Mouse (Mus musculus) liver, postnatal 0 days (tissue): ENCODE data around the gene Gabra5. TPM values are rescaled to one million over a fixed set of nuclear protein-coding genes. Genes with fewer than 3 reads are reported as not detected.

Experiments
- ATAC-seq: fragments of 200-750 bp; cut with Nextera tagmentation; 2 replicates; pipeline ENCODE4 v1.8.0; 2017; ENCODE audit warnings: mild to moderate bottlenecking, moderate library complexity
- DNase-seq: peaks from one replicate; pipeline ENCODE4 v3.0.0-alpha.2; 2016
- H3K27ac ChIP-seq: fragments of 300-500 bp; sonication (generic); 2 replicates; pipeline ENCODE4 v1.5.1; 2014; ENCODE audit warnings: antibody characterized with exemption, moderate library complexity, mild to moderate bottlenecking, low read depth
- H3K27me3 ChIP-seq: fragments of 300-500 bp; sonication (generic); 2 replicates; pipeline ENCODE4 v1.6.1; 2014; ENCODE audit warnings: low read length, control low read depth, mixed read lengths; ENCODE audit not compliant: insufficient read depth
- H3K36me3 ChIP-seq: fragments of 300-500 bp; sonication (generic); replicated peaks from 2 replicates; pipeline ENCODE4 v1.6.1; 2014; ENCODE audit warnings: mild to moderate bottlenecking, control low read depth, low read length, moderate library complexity, mixed read lengths; ENCODE audit not compliant: insufficient read depth
- H3K4me1 ChIP-seq: fragments of 300-500 bp; sonication (generic); 2 replicates; pipeline ENCODE4 v1.6.1; 2014; ENCODE audit warnings: antibody characterized with exemption, mild to moderate bottlenecking, control low read depth; ENCODE audit not compliant: insufficient read depth
- H3K4me2 ChIP-seq: fragments of 300-500 bp; sonication (generic); 2 replicates; pipeline ENCODE4 v1.6.1; 2014; ENCODE audit warnings: low read depth, mild to moderate bottlenecking, low read length, moderate library complexity, mixed read lengths
- H3K4me3 ChIP-seq: fragments of 300-500 bp; sonication (generic); 2 replicates; pipeline ENCODE4 v1.5.1; 2014; ENCODE audit warnings: low read depth, low read length
- H3K9ac ChIP-seq: fragments of 300-500 bp; sonication (generic); replicated peaks from 2 replicates; pipeline ENCODE4 v1.6.1; 2014; ENCODE audit warnings: mild to moderate bottlenecking, moderate library complexity
- H3K9me3 ChIP-seq: fragments of 300-500 bp; sonication (generic); 2 replicates; pipeline ENCODE4 v1.6.1; 2016; ENCODE audit warnings: mild to moderate bottlenecking, control low read depth, low read length, mixed read lengths
- CTCF ChIP-seq: sonication (generic); IDR thresholded peaks from 2 replicates; pipeline ENCODE4 v1.5.1; 2016; ENCODE audit warnings: antibody characterized with exemption, low read depth
- EP300 ChIP-seq: IDR thresholded peaks from 2 replicates; pipeline ENCODE4 v1.6.1; 2016; ENCODE audit warnings: antibody characterized with exemption, low read depth, mild to moderate bottlenecking
- WGBS: fragments of 180-500 bp; shearing (Covaris S2); extraction: QIAGEN DNeasy Blood & Tissue Kit; methylation state at CpG from one replicate; pipeline ENCODE4 v1.1.7; 2014; ENCODE audit not compliant: insufficient replicate concordance; 5-methylcytosine and 5-hydroxymethylcytosine counted together
- polyA plus RNA-seq: library from polyadenylated mRNA; unstranded; fragments of >200 nt; fragmentation: Nextera tagmentation; extraction: Ambion mirVana; gene quantifications from 2 replicates; pipeline ENCODE4 v1.2.1, GENCODE M21; 2015

The Gabra5 gene
- polyA plus RNA-seq, 1 experiment from 2014 or later: not detected

DNA sequence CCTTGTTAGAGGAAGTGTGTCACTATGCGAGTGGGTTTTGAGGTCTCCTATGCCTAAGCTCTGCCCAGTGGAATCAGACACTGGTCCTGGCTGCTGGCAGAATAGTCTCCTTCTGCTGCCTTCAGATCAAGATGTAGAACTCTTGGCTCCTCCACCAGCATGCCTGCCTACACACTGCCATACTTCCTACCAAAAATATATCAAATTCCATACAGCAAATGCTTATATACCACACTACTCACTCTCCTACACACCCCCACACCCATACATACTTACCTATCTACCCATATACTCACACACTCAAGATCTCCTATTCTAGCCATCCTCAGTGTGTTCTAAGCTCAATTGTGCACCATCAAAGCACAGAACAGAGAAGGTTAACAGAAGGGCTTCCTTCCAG lies 38.5 kb downstream of the Gabra5 start:
- ATAC-seq: no peak
- no peaks in the 10 kb centered on the region for H3K36me3 ChIP-seq
- H3K27ac ChIP-seq: no peak overlapping the region
- H3K4me1 ChIP-seq: no peaks in the 10 kb centered on the region
- no peak for DNase-seq
- TF ChIP-seq CTCF (no peak), EP300 (no peak)
- H3K4me3 ChIP-seq: no peak overlapping the region
- H3K4me2 ChIP-seq: no peak overlapping the region
- WGBS: 96% methylated on average over 1 of the region's 1 CpGs
- no peaks in the 10 kb centered on the region for H3K27me3 ChIP-seq
- H3K9me3 ChIP-seq: no peaks in the 10 kb centered on the region
- H3K9ac ChIP-seq: no peak overlapping the region

DNA sequence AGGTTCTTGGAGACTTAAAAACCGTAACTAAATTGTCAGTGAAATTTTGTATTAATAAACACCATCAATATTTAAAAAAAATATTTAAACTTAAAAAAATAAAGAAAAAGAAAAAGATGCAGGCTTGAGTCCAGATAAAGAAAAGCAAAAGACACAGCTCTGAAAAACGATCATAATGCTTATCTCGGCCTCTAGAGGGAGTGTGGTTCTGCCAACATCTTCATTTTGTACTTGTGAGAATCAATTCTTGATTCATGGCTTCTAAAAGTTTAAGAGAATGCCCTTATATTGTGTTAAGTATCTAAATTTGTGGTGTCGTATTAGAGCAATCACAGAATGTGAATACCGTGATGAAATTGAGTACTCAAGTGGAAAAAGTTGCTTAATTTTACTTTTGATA lies 49.5 kb downstream of the Gabra5 start:
- no peak for ATAC-seq
- H3K9me3 ChIP-seq: no peaks in the 10 kb centered on the region
- no peak overlapping the region for H3K4me2 ChIP-seq
- no peaks in the 10 kb centered on the region for H3K36me3 ChIP-seq
- H3K4me3 ChIP-seq: no peak overlapping the region
- H3K27ac ChIP-seq: no peak overlapping the region
- no peak overlapping the region for H3K9ac ChIP-seq
- WGBS: 60% methylated on average over 5 of the region's 5 CpGs
- TF ChIP-seq CTCF (no peak), EP300 (no peak)
- H3K27me3 ChIP-seq: no peaks in the 10 kb centered on the region
- no peaks in the 10 kb centered on the region for H3K4me1 ChIP-seq
- DNase-seq: no peak

DNA sequence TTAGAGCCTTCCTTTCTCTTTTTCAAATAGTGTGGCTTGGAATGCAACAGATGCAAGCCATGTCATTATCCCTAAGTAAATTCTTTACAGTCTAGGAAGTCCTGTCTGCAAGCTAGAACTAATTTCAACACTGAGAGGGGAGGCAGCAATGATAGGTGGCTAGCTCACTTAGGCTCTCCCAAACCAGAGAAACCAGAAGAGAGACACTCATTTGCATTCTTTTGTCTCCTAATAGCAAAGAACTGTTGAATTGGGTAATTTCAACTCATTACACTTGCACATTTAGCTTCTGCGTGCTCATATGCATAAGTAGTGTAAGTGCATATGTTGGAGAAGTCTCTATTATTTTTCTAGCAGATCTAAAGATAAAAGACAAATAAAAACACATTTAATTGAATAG lies 61.6 kb downstream of the Gabra5 start:
- no peaks in the 10 kb centered on the region for H3K4me1 ChIP-seq
- DNase-seq (no peak), ATAC-seq (no peak)
- 60% methylated on average over 1 of the region's 1 CpGs for WGBS
- no peaks in the 10 kb centered on the region for H3K9me3 ChIP-seq
- no peak overlapping the region for H3K4me3 ChIP-seq
- no peak overlapping the region for H3K9ac ChIP-seq
- H3K36me3 ChIP-seq: no peaks in the 10 kb centered on the region
- H3K27ac ChIP-seq: no peak overlapping the region
- no peaks in the 10 kb centered on the region for H3K27me3 ChIP-seq
- H3K4me2 ChIP-seq: no peak overlapping the region
- TF ChIP-seq CTCF: no peak
- no peak for TF ChIP-seq EP300

DNA sequence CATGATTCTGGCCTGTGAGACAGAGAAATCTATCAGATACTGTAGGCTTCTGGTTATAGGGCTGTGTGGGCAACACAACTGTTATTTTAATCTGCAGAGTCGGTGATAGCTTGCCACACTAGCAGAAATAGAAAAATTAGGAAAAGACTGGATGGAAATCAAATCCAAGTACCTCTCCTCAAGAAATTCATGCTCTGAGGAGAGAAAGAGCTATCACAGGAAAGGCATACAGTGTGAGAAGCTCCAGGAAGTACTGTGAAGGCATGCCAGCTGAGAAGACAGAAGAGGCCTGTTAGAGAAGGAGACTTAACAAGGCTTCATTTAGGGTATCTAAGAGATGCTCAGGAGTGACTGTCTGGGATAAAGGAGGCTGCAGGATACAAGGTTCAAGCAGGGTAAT lies 87.2 kb downstream of the Gabra5 start:
- DNase-seq (no peak), ATAC-seq (no peak)
- Histone ChIP-seq H3K27ac (no peak overlapping the region), H3K36me3 (no peaks in the 10 kb centered on the region), H3K9ac (no peak overlapping the region), H3K4me1 (no peaks in the 10 kb centered on the region), H3K9me3 (no peaks in the 10 kb centered on the region), H3K27me3 (no peaks in the 10 kb centered on the region), H3K4me2 (no peak overlapping the region), H3K4me3 (no peak overlapping the region)
- TF ChIP-seq EP300 (no peak), CTCF (no peak)
- WGBS: 77% methylated on average over 1 of the region's 1 CpGs

DNA sequence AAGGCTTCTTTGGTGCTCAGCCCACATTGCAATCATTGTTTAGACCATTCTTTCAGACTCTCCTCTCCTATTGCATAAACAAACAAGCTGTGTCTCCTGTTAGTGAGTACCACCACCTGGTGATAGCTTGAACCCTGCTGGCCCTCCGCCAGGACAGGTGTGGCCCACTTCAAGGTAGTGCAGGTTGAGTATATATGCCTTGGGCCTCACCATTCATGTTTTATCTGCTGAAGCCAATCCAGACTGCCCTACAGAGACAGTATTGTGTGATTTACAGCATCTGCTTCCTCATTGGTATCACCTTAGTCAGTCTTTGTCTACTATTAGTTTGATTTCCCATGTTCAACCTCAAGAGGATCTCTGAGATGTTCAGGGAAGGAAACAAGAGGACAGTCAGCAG lies 88.8 kb downstream of the Gabra5 start:
- 57% methylated on average over 1 of the region's 1 CpGs for WGBS
- DNase-seq (no peak), ATAC-seq (no peak)
- Histone ChIP-seq H3K27me3 (no peaks in the 10 kb centered on the region), H3K4me1 (no peaks in the 10 kb centered on the region), H3K4me2 (no peak overlapping the region), H3K9me3 (no peaks in the 10 kb centered on the region), H3K9ac (no peak overlapping the region), H3K27ac (no peak overlapping the region), H3K36me3 (no peaks in the 10 kb centered on the region), H3K4me3 (no peak overlapping the region)
- no peak for TF ChIP-seq CTCF
- TF ChIP-seq EP300: no peak

DNA sequence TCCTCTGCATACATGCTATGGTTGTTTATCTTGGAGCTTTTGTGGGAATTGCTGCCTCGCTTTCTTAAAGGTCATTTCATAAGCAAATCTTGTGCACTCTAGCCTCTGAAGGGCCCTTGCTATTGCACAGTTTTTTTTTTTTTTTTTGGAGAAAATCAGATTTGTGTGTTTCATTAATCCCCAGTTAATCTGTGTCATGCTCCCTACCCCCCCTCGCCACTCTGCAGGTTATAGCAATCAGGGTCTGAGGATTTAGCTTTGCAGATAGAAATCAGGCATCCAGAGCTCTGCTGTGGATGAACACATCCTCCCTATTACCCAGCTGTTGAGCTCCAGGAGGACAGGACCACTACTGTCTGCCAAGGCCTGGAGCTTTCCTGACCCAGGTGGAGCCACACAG lies 90.5 kb downstream of the Gabra5 start, which contains the start of gene Gabrb3:
TSS of gene Gabrb3 (plus strand) at position 301 of the 400 bp plus-strand sequence.
- Histone ChIP-seq H3K36me3 (no peaks in the 10 kb centered on the region), H3K9me3 (no peaks in the 10 kb centered on the region), H3K4me3 (no peak within 1 kb of the TSS), H3K27ac (no peak within 1 kb of the TSS), H3K9ac (no peak within 1 kb of the TSS), H3K27me3 (no peaks in the 10 kb centered on the region), H3K4me1 (no peaks in the 10 kb centered on the region), H3K4me2 (no peak within 1 kb of the TSS)
- TF ChIP-seq EP300 (no peak), CTCF (no peak)
- DNase-seq (no peak), ATAC-seq (no peak)
- WGBS: 61% methylated on average over 2 of the region's 2 CpGs

DNA sequence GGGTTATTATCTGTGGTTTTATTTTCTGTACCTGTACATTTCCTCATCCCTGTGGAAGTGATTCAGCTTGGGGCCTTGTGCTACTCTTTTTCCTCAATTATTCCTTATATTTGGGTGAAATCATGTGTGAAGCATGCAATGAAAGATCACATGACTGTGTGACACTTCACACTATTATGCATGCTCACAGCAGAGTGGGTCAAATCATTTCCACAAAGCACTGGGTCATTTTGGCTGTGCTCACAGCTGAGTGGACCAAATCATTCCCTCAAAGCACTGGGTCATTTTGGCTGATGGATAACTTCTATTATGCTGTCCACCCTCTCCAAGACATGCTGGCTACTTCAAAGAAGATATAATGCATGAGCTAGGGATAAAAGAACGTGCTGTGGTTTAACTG lies 97.0 kb downstream of the Gabra5 start:
- H3K4me1 ChIP-seq: no peaks in the 10 kb centered on the region
- no peaks in the 10 kb centered on the region for H3K36me3 ChIP-seq
- no peak overlapping the region for H3K4me2 ChIP-seq
- H3K27ac ChIP-seq: no peak overlapping the region
- ATAC-seq (no peak), DNase-seq (no peak)
- no peak overlapping the region for H3K9ac ChIP-seq
- TF ChIP-seq CTCF (no peak), EP300 (no peak)
- no peaks in the 10 kb centered on the region for H3K9me3 ChIP-seq
- no peaks in the 10 kb centered on the region for H3K27me3 ChIP-seq
- H3K4me3 ChIP-seq: no peak overlapping the region
- WGBS: 29% methylated on average over 1 of the region's 1 CpGs
